Mouse (Mus musculus): ENCODE results near the gene Drd4.

Drd4 gene

DNA sequence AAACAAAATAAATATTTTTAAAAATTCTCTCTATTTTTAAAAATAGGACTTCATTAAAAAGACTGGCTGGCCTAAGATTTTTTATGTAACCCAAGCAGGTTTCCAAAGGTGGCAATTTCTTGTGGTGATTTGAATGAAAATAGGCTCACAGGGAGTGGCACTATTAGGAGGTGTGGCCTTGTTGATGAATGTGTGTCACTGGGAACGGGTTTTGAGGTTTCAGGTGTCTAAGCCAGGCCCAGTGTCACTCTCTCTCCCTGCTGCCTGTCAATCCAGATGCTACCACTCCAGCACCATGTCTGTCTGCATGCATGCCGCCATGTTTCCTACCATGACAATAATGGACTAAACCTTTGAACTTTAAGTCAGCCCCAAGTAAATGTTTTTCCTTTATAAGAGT, 27.6 kb downstream of the Drd4 start:
- no peak overlapping the region for H3K4me3 ChIP-seq (replicated peaks; ENCODE audit: low read length)
- H3K4me1 ChIP-seq (replicated peaks; ENCODE audit: low read depth, low read length) = peaks cover 19% of the 10 kb centered on the region
- H3K27me3 ChIP-seq (ENCODE audit: insufficient read depth, low read length) = no peaks in the 10 kb centered on the region
- TF ChIP-seq POU5F1 (IDR thresholded peaks at IDR 0.05; ENCODE audit: borderline replicate concordance, low read length) (no peak), NANOG (IDR thresholded peaks at IDR 0.05; ENCODE audit: borderline replicate concordance, low read length) (no peak), CTCF (conservative IDR thresholded peaks at IDR 0.05; ENCODE audit: low read length) (no peak)
- peaks cover 100% of the 10 kb centered on the region for H3K36me3 ChIP-seq (ENCODE audit: insufficient read depth, low read length)
- no peaks in the 10 kb centered on the region for H3K9me3 ChIP-seq (ENCODE audit: low read length)

GRCm38 (mm10) chr7:141324686-141325085, 32.9 kb downstream of the Drd4 start:
- no peaks in the 10 kb centered on the region for H3K9me3 ChIP-seq (ENCODE audit: low read length)
- H3K36me3 ChIP-seq (ENCODE audit: insufficient read depth, low read length) = peaks cover 70% of the 10 kb centered on the region
- H3K27me3 ChIP-seq (ENCODE audit: insufficient read depth, low read length) = peaks cover 19% of the 10 kb centered on the region
- peaks cover 44% of the 10 kb centered on the region for H3K4me1 ChIP-seq (replicated peaks; ENCODE audit: low read depth, low read length)
- H3K4me3 ChIP-seq (replicated peaks; ENCODE audit: low read length) = no peak overlapping the region
- no peak for TF ChIP-seq NANOG (IDR thresholded peaks at IDR 0.05; ENCODE audit: borderline replicate concordance, low read length)
- no peak for TF ChIP-seq POU5F1 (IDR thresholded peaks at IDR 0.05; ENCODE audit: borderline replicate concordance, low read length)
- no peak for TF ChIP-seq CTCF (conservative IDR thresholded peaks at IDR 0.05; ENCODE audit: low read length)

DNA sequence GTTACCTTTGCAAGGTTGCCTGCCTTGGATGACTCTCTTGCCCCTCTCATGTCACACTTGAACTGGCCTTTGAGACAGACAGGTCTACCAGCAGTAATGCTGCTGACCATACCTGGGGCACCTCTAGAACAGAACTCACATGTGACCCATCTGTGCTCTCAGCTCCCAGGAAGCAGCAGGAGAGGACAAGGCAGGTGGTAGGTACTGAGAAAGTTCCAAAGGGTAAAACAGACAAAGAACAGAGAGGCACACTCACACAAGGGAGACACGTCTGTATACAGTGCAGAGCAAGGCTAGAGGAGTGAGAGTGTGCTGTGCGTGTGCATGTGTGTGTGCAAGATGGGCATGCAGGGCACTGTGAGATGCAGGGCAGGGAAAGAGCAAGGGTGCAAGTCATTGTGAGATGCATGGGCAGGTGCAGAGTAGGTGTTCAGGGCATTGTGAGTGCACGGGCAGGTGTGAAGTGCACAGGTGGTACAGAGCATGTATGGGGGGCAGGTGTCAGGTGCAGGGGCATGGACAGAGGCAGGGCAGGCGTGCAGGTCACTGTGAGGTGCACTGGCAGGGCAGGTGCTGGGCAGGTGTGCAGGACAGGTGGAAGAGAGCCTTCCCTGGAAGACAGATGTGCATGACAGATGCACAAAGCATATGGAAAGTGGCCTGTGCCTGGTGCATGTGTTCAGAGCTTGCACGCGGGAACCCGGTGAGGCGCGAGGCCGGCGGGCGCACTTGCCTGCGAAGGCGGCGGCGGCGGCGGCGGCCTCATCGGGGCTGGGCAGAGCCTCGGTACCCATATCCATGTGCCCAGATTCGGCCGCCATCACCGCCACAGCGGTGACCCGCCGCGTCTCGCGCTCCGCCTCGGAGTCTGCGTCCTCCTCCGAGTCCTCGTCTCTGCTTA, 35.0 kb downstream of the Drd4 start:
- Histone ChIP-seq H3K27me3 (ENCODE audit: insufficient read depth, low read length) (peaks cover 19% of the 10 kb centered on the region), H3K36me3 (ENCODE audit: insufficient read depth, low read length) (peaks cover 49% of the 10 kb centered on the region), H3K4me3 (replicated peaks; ENCODE audit: low read length) (peak overlapping the region; percentile 87), H3K9me3 (ENCODE audit: low read length) (no peaks in the 10 kb centered on the region), H3K4me1 (replicated peaks; ENCODE audit: low read depth, low read length) (peaks cover 41% of the 10 kb centered on the region)
- no peak for TF ChIP-seq POU5F1 (IDR thresholded peaks at IDR 0.05; ENCODE audit: borderline replicate concordance, low read length)
- TF ChIP-seq CTCF (conservative IDR thresholded peaks at IDR 0.05; ENCODE audit: low read length) = no peak
- no peak for TF ChIP-seq NANOG (IDR thresholded peaks at IDR 0.05; ENCODE audit: borderline replicate concordance, low read length)

- Histone ChIP-seq H3K36me3 (ENCODE audit: insufficient read depth, low read length) (peaks cover 40% of the 10 kb centered on the region), H3K4me3 (replicated peaks; ENCODE audit: low read length) (peak within 1 kb of the TSS; percentile 87), H3K9me3 (ENCODE audit: low read length) (no peaks in the 10 kb centered on the region), H3K4me1 (replicated peaks; ENCODE audit: low read depth, low read length) (peaks cover 44% of the 10 kb centered on the region), H3K27me3 (ENCODE audit: insufficient read depth, low read length) (peaks cover 19% of the 10 kb centered on the region)
- TF ChIP-seq NANOG (IDR thresholded peaks at IDR 0.05; ENCODE audit: borderline replicate concordance, low read length) (no peak), POU5F1 (IDR thresholded peaks at IDR 0.05; ENCODE audit: borderline replicate concordance, low read length) (no peak), CTCF (conservative IDR thresholded peaks at IDR 0.05; ENCODE audit: low read length) (no peak)
Observed at GRCm38 (mm10) chr7:141327469-141328372, 35.9 kb downstream of the Drd4 start, which contains the start of the genes Deaf1 and Tmem80. TSS of gene Deaf1 (minus strand) at chr7:141327690. TSS of gene Tmem80 (plus strand) at chr7:141327739.

GRCm38 (mm10) chr7:141328373-141328990, 36.7 kb downstream of the Drd4 start:
- H3K27me3 ChIP-seq (ENCODE audit: insufficient read depth, low read length) = peaks cover 19% of the 10 kb centered on the region
- peaks cover 33% of the 10 kb centered on the region for H3K36me3 ChIP-seq (ENCODE audit: insufficient read depth, low read length)
- H3K4me3 ChIP-seq (replicated peaks; ENCODE audit: low read length) = peak overlapping the region; percentile 87
- peaks cover 37% of the 10 kb centered on the region for H3K4me1 ChIP-seq (replicated peaks; ENCODE audit: low read depth, low read length)
- TF ChIP-seq CTCF (conservative IDR thresholded peaks at IDR 0.05; ENCODE audit: low read length) (no peak), NANOG (IDR thresholded peaks at IDR 0.05; ENCODE audit: borderline replicate concordance, low read length) (no peak), POU5F1 (IDR thresholded peaks at IDR 0.05; ENCODE audit: borderline replicate concordance, low read length) (no peak)
- no peaks in the 10 kb centered on the region for H3K9me3 ChIP-seq (ENCODE audit: low read length)

DNA sequence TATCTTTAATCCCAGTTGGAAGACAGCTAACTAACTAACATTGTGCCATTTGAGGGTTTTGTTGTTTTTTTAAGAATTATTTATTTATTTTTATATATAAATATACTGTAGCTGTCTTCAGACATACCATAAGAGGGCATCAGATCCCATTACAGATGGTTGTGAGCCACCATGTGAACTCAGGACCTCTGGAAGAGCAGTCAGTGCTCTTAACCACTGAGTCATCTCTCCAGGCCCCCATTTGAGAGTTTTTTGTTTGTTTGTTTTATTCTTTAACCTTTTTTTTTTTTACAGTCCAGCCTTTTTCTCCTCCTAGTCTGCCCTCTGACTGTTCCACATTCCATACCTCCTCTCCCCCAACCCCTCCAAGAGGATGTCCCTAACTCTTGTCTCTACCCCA, 38.9 kb downstream of the Drd4 start:
- Histone ChIP-seq H3K36me3 (ENCODE audit: insufficient read depth, low read length) (peaks cover 13% of the 10 kb centered on the region), H3K4me1 (replicated peaks; ENCODE audit: low read depth, low read length) (peaks cover 26% of the 10 kb centered on the region), H3K27me3 (ENCODE audit: insufficient read depth, low read length) (peaks cover 21% of the 10 kb centered on the region), H3K4me3 (replicated peaks; ENCODE audit: low read length) (no peak overlapping the region), H3K9me3 (ENCODE audit: low read length) (no peaks in the 10 kb centered on the region)
- TF ChIP-seq NANOG (IDR thresholded peaks at IDR 0.05; ENCODE audit: borderline replicate concordance, low read length) = no peak

DNA sequence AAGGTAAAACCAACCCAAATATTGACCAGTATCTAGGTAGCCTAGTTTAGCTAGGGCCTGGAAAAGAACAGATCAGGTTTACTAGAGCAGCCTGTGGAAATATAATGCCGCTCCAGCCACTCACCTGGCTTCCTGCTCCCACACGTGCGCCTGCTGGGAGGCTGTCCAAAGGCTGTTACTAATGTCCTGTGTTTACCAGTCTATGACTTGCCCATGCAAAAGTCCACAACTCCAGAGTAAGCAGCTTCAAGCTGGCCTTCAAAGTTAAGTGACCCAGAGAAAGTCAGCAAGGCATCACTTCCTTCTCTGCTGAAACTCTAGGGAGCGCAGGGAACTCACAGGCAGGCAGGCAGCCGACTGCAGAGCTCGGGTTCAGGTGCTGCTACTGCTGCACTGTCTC, 40.2 kb downstream of the Drd4 start:
- Histone ChIP-seq H3K9me3 (ENCODE audit: low read length) (no peaks in the 10 kb centered on the region), H3K4me1 (replicated peaks; ENCODE audit: low read depth, low read length) (peaks cover 14% of the 10 kb centered on the region), H3K4me3 (replicated peaks; ENCODE audit: low read length) (no peak overlapping the region), H3K27me3 (ENCODE audit: insufficient read depth, low read length) (peaks cover 20% of the 10 kb centered on the region), H3K36me3 (ENCODE audit: insufficient read depth, low read length) (no peaks in the 10 kb centered on the region)
- TF ChIP-seq CTCF (conservative IDR thresholded peaks at IDR 0.05; ENCODE audit: low read length) (no peak), NANOG (IDR thresholded peaks at IDR 0.05; ENCODE audit: borderline replicate concordance, low read length) (no peak), POU5F1 (IDR thresholded peaks at IDR 0.05; ENCODE audit: borderline replicate concordance, low read length) (no peak)
